Mouse (Mus musculus) lung, adult 2 months (tissue): ENCODE measurements around the gene Ophn1. TPM values are rescaled to one million over a fixed set of nuclear protein-coding genes. Genes with fewer than 3 reads are reported as not detected.

Experiments used
- DNase-seq: peaks from one replicate; pipeline ENCODE4 v3.0.0; 2022
- H3K4me1 ChIP-seq: fragments of 200-500 bp; 2 replicates; pipeline ENCODE4 v1.6.1; 2011; ENCODE audit warnings: low read length; ENCODE audit not compliant: control insufficient read depth, insufficient read depth
- H3K4me3 ChIP-seq: fragments of 200-500 bp; replicated peaks from 2 replicates; pipeline ENCODE3; 2011; ENCODE audit warnings: low read depth, mild to moderate bottlenecking, control low read depth, low read length; ENCODE audit errors: extremely low read depth
- CTCF ChIP-seq: fragments of 200-500 bp; IDR thresholded peaks from 2 replicates; pipeline ENCODE4 v1.5.1; 2011; ENCODE audit warnings: mild to moderate bottlenecking, low read length, control low read depth; ENCODE audit not compliant: insufficient read depth
- POLR2A ChIP-seq: fragments of 200-500 bp; IDR thresholded peaks from 2 replicates; pipeline ENCODE4 v1.6.1; 2011; ENCODE audit warnings: low read depth, mild to moderate bottlenecking, control low read depth, low read length, borderline replicate concordance; ENCODE audit errors: extremely low read depth
- WGBS: fragments of 180-500 bp; shearing (Covaris S2); methylation state at CpG from one replicate; pipeline ENCODE4 v1.1.7; 2018; 5-methylcytosine and 5-hydroxymethylcytosine counted together
- polyA plus RNA-seq: library from polyadenylated mRNA; depleted of rRNA; stranded (reverse); fragments of >200 nt; gene quantifications from 2 replicates; pipeline ENCODE4 v1.2.3, GENCODE M21; 2012

Ophn1 gene
- polyA plus RNA-seq, 1 experiment = 6.0 TPM

GRCm38 (mm10) chrX:98881983-98882382 is 8.8 kb downstream of the Ophn1 start:
- no peak overlapping the region for H3K4me3 ChIP-seq

DNA sequence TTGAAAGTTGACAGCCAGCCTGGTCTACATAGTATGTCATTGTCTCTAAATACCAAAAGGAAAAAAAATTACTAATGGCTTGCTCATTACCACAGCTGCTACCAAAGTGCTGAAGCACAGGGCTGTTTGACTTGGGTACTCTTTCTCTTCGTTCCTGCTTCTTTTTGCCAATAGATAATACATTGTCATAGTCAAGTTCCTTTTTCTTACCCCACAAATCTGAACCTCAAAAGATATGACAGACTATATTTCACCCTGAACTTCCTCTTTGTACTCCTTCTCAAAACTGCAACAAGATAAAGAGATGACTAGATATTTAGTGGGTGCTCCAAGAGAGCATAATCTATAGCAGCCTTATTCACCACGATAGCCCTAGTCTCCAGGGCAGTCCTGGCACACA is 9.7 kb downstream of the Ophn1 start:
- H3K4me1 ChIP-seq = no peaks in the 10 kb centered on the region
- H3K4me3 ChIP-seq = no peak overlapping the region
- no peak for DNase-seq
- TF ChIP-seq CTCF (no peak), POLR2A (no peak)
- WGBS = 70% methylated on average over 2 of the region's 2 CpGs

More at GRCm38 (mm10) chrX:98881983-98882382, 8.8 kb downstream of the Ophn1 start:
- 88% methylated on average over 2 of the region's 2 CpGs for WGBS
- no peaks in the 10 kb centered on the region for H3K4me1 ChIP-seq
- DNase-seq = no peak
- TF ChIP-seq CTCF (no peak), POLR2A (no peak)

DNA sequence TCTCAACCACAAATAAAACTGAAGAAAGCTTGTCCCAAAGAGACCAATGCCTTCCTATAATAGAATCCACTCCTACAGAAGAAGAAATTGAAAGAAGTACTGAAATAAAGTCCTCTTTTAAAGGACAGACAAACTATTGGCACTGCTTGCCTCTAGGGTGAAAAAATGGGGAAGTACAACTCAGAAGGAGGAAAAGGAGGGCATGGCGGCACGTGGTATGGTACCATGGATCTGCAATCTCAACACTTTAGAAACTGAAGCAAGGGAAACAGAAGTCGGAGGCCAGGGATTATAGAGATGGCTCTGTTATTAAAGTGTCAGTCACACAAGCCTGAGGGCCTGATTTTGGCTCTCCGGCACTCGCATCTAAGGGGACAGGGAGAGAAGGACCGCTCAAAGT is 10.5 kb downstream of the Ophn1 start:
- WGBS = 90% methylated on average over 6 of the region's 6 CpGs
- H3K4me1 ChIP-seq = no peaks in the 10 kb centered on the region
- no peak for DNase-seq
- TF ChIP-seq POLR2A (no peak), CTCF (no peak)
- no peak overlapping the region for H3K4me3 ChIP-seq

DNA sequence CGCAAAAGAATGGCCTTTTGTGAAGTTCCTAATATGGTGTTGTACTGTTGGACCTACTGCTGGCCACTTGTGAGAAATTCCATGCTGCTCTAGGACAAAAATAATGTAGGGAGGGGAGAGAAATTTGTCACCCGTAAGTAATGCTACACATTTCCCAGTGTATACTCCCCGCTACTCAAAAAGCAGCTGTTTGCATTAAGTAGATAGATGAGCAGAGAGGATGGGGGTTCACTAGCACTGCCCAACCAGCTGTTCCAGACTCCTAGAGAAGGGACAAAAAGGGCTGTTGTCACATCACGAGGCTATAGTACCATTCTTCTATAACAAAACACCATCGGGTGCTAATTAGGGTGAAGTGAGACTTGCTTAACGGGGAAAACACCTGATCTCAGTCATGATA is 15.7 kb downstream of the Ophn1 start:
- H3K4me3 ChIP-seq = no peak overlapping the region
- WGBS = 73% methylated on average over 6 of the region's 6 CpGs
- DNase-seq = no peak
- TF ChIP-seq CTCF (no peak), POLR2A (no peak)
- H3K4me1 ChIP-seq = peaks cover 3% of the 10 kb centered on the region

DNA sequence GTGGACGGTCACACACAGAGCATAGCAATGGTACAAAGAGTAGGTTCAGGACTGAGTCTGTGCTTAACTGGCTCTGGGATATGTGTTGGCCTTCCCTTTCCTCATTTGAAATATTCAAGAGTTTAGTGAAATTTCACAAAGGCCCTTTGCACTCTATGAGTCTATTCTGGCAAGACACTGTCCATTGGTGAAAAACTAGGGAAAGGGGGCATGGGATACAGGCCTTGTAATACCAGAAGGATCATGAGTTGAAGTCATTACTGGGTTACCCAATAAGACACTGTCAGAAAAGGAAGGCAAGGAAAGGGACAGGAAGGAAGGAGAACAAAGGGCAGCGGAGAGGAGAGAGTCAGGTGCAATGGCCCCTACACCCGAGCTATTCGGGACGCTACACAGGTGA is 16.7 kb downstream of the Ophn1 start:
- TF ChIP-seq CTCF = no peak
- TF ChIP-seq POLR2A = no peak
- Histone ChIP-seq H3K4me1 (peaks cover 5% of the 10 kb centered on the region), H3K4me3 (no peak overlapping the region)
- 81% methylated on average over 5 of the region's 5 CpGs for WGBS
- DNase-seq = no peak

DNA sequence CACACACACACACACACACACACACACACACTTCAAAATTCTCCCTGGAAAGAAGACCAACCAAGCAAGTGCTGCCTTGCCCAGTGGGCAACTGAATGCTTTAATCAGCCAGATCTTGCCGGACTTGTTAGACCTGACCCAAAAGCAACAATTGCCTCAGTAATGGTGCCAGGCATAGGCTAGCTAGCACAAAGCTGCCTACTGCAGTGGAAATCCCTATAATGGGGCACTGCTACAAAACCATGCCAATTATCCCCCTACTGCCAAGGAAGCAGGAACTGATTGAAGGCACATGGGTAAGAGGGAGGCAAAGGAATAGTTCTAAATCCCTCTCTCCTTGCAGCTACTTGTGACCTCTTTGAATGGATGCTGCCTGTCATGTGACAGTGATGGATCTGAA is 18.8 kb downstream of the Ophn1 start:
- Histone ChIP-seq H3K4me3 (no peak overlapping the region), H3K4me1 (peaks cover 7% of the 10 kb centered on the region)
- 88% methylated on average over 1 of the region's 1 CpGs for WGBS
- TF ChIP-seq POLR2A (no peak), CTCF (no peak)
- no peak for DNase-seq

GRCm38 (mm10) chrX:98870541-98870940 is 20.3 kb downstream of the Ophn1 start:
- Histone ChIP-seq H3K4me1 (peaks cover 7% of the 10 kb centered on the region), H3K4me3 (no peak overlapping the region)
- no peak for DNase-seq
- TF ChIP-seq CTCF (no peak), POLR2A (no peak)
- 37% methylated on average over 1 of the region's 1 CpGs for WGBS

DNA sequence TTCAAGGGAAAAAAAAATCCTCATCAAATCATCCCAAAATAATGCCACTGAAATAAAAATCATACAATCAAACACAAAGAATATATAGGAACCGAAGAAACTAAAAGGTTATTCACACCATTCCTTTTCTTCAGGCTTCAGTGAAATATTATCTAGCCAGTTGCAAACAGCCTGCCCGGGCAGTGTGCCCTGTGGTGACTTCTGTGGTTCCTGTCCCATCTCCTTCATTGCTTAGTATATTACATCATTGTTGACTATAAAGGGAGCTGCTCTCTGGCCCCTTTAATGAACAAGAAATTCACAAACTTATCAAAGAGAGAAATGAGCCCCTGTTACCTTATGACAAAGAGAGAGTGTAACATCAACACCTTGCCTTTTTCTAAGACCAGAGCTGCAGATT is 21.1 kb downstream of the Ophn1 start:
- DNase-seq = no peak
- Histone ChIP-seq H3K4me3 (no peak overlapping the region), H3K4me1 (peaks cover 7% of the 10 kb centered on the region)
- 42% methylated on average over 2 of the region's 2 CpGs for WGBS
- TF ChIP-seq POLR2A (no peak), CTCF (no peak)

GRCm38 (mm10) chrX:98869165-98869564 is 21.7 kb downstream of the Ophn1 start:
- no peak for TF ChIP-seq CTCF
- no peak for TF ChIP-seq POLR2A

GRCm38 (mm10) chrX:98860167-98860566 is 30.7 kb downstream of the Ophn1 start:
- TF ChIP-seq POLR2A (no peak), CTCF (no peak)
- WGBS = 52% methylated on average over 5 of the region's 5 CpGs
- Histone ChIP-seq H3K4me3 (no peak overlapping the region), H3K4me1 (no peaks in the 10 kb centered on the region; the same call in 1 of the 2 replicates)
- DNase-seq = no peak

More at GRCm38 (mm10) chrX:98869165-98869564, 21.7 kb downstream of the Ophn1 start:
- H3K4me1 ChIP-seq = peaks cover 7% of the 10 kb centered on the region
- WGBS = 57% methylated on average over 5 of the region's 5 CpGs
- DNase-seq = no peak
- H3K4me3 ChIP-seq = no peak overlapping the region

DNA sequence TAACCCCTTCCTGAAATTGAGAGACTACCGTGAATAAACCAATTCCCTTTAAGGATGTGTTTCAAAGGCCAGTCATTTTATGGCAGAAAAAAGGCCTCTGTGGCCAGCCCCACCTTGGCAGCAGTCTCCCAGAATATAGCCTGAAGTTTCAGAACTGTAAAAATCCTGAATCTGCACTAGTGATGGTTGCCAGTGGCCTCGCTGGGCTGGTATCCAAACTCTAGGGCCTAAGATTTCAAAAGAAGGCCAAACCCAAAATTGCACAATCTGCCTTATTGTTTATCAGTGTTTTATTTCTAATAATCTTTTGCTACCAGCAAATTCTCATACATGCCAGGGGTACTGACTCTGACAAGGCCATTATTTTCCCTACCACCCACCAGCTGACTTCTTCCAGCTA is 34.8 kb downstream of the Ophn1 start:
- TF ChIP-seq CTCF (no peak), POLR2A (no peak)
- Histone ChIP-seq H3K4me3 (no peak overlapping the region), H3K4me1 (no peaks in the 10 kb centered on the region; the same call in 1 of the 2 replicates)
- DNase-seq = no peak
- WGBS = 69% methylated on average over 2 of the region's 2 CpGs
